8 mouse cellular contexts compared by ENCODE assay signal in the genomic region with DNA sequence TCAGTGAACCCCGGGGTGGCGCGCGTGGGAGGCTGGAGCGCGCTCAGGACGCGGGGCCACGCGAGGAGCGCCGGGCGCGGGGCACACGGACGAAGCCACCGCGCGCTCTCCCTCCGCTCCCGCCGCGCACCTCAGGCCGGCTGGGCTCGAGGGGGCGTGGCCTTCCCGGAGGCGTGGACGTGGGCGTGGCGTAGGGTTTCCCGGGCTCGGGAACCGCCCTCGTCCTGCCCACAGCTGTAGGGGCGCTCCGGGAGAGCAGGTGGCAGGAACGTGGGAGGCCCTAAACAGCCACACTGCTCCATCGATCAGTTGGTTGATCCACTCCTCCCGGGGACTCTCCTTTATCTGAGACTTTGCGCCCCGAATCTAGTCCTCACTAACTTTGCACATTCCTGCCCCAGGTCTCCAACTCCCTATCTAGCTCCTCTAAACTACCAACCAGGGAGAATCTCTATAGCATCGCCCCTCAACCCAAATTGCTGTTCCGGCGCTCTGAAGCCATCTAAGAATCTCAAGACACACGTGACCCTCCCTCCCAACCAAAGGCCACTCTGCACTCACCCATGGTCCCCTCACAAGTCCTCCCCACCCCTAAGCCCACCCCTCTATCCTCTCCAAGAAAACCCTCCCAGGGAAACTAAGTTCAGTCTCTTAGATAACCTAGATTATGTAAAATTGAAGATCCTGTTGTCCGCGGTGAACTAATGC. TPM values are rescaled to one million over a fixed set of nuclear protein-coding genes. Genes with fewer than 3 reads are reported as not detected.
DNase-seq lines count a peak whose midpoint lies in the region; ATAC-seq and TF ChIP-seq lines count a peak whose summit lies in the region.

Gene Nrtn (minus strand): TSS at position 115 of the 708 bp plus-strand sequence.

- peak within 1 kb of the TSS; percentile 66 for H3K9ac ChIP-seq in hindbrain, embryonic 13.5 days

- no peak for TF ChIP-seq CTCF in gastrocnemius, adult 2 months (IDR thresholded peaks at IDR 0.05)

- ATAC-seq in hindbrain, embryonic 13.5 days (ENCODE audit: low FRiP score), result no peak

- H3K27me3 ChIP-seq in hindbrain, embryonic 13.5 days, result peaks cover 84% of the 10 kb centered on the region

- intact Hi-C loops in gastrocnemius, adult 2 months (cut with DNase I), result loop anchor here (1.0 to 5.0 kb wide), 2 partner anchors 40 to 80 kb away; partner anchors contain the start of gene Ndufa11
- intact Hi-C loops in left cerebral cortex, postnatal 4 days (cut with DNase I), result no loop called here

- H3K27ac ChIP-seq in gastrocnemius, adult 2 months, result peak within 1 kb of the TSS; percentile 59
- no peak within 1 kb of the TSS for H3K27ac ChIP-seq in hindbrain, embryonic 13.5 days

- peak within 1 kb of the TSS; percentile 71 for H3K4me2 ChIP-seq in hindbrain, embryonic 13.5 days

- no peaks in the 10 kb centered on the region for H3K36me3 ChIP-seq in hindbrain, embryonic 13.5 days

- peaks cover 30% of the 10 kb centered on the region for H3K4me1 ChIP-seq in hindbrain, embryonic 13.5 days (replicated peaks)

- 2% methylated on average over 29 of the region's 48 CpGs for WGBS in hindbrain, embryonic 13.5 days

- peak; percentile 92 for DNase-seq in ZHBTc4 (ENCODE audit: low read depth, low spot score)
- DNase-seq in cerebellum, postnatal 10 days, result peak; percentile 57 to 73
- DNase-seq in gastrocnemius, adult 2 months, result peak; percentile 92
- DNase-seq in left cerebral cortex, postnatal 4 days, result peak; percentile 53
- peak; percentile 80 for DNase-seq in mesoderm, embryonic 11.5 days (ENCODE audit: low read depth, low spot score)
- peak; percentile 78 for DNase-seq in spleen, adult 12 weeks (ENCODE audit: low spot score)
- no peak for DNase-seq in adipocyte (ENCODE audit: low spot score)

- peak within 1 kb of the TSS; percentile 81 for H3K4me3 ChIP-seq in gastrocnemius, adult 2 months
- H3K4me3 ChIP-seq in hindbrain, embryonic 13.5 days, result peak within 1 kb of the TSS; percentile 42

- no peaks in the 10 kb centered on the region for H3K9me3 ChIP-seq in hindbrain, embryonic 13.5 days

RNA-seq across cellular contexts. Expression of gene Nrtn, which starts in this region (rescaled TPM):
- 1 to 10 TPM; 3.1 to 3.7 TPM for total RNA-seq in gastrocnemius, adult 2 months (2021)
- polyA plus RNA-seq in hindbrain, embryonic 13.5 days (2015; fragmentation: Nextera tagmentation; extraction: Ambion mirVana), result 0.78 and 1.5 TPM in 2 replicates
- total RNA-seq in left cerebral cortex, postnatal 4 days (2021), result 1 to 10 TPM; 1.2 to 1.3 TPM
